Mouse (Mus musculus): ENCODE data around the gene Rab3gap2.

The Rab3gap2 gene

GRCm38 (mm10) chr1:185282846-185283245 is 78.9 kb downstream of the Rab3gap2 start:
- DNase-seq (ENCODE audit: low read depth): no peak

DNA sequence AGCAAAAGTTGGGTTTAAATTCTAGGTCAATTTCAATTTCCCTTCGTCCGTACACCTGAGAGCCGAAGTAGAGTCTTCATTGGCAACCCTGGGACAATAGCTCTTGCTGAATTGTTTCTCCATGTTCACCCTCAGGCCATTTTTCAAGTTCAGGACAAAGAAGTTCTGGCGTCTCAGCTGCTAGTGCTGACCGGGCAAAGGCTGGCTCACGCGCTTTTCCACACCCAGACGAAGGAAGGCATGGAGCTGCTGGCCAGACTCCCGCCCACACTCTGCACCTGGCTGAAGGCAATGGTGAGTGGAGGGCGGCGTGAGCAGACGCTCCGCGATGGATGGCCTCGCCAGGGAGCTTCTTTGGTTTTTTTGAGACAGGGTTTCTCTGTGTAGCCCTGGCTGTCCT is 79.3 kb downstream of the Rab3gap2 start:
- DNase-seq (ENCODE audit: low read depth): no peak

- DNase-seq (ENCODE audit: low read depth): no peak
These were observed 80.8 kb downstream of the Rab3gap2 start for GRCm38 (mm10) chr1:185284740-185285139.

DNA sequence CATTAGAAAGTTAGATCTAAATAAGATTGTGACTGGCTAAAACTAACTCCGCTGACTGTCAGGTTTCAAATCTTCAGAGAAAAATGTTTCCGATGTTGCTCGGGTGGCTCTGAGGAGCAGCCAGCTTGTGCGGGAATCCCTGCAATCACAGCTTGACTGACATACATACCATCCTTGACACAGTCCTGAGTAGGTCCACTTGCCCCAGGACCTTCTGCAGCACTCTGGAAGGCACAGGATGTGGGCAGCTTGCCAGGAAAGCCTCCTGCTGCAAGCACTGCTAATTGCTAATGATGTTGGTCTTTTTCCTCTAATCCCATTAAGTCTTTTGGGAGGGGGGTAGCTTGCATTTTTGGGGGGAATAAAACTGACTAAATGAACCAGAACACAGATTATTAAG is 81.3 kb downstream of the Rab3gap2 start:
- no peak for DNase-seq (ENCODE audit: low read depth)

- DNase-seq (ENCODE audit: low read depth): no peak
These were observed 83.1 kb downstream of the Rab3gap2 start for GRCm38 (mm10) chr1:185287066-185287465.

GRCm38 (mm10) chr1:185289231-185289630 is 85.3 kb downstream of the Rab3gap2 start:
- DNase-seq (ENCODE audit: low read depth): no peak

DNA sequence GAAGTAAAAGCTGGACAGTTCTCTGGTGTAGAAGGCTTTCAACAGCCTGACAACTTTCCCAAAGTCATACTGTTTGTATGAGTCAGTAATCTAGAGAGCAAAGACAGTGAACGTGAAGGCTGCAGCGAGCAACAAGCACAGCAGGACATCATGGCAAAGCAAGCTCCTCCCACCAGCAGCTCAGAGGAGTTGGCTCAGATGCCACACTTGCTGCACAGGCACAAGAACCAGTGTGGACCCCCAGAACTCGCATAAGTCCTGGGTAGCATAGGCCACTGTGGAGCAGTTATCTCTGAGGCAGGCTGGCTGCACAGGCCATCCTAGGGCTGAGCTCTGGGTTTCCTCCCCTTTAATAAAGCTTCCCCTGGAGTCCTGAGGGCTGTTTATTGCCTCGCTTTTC is 87.4 kb downstream of the Rab3gap2 start:
- no peak for DNase-seq (ENCODE audit: low read depth)

DNA sequence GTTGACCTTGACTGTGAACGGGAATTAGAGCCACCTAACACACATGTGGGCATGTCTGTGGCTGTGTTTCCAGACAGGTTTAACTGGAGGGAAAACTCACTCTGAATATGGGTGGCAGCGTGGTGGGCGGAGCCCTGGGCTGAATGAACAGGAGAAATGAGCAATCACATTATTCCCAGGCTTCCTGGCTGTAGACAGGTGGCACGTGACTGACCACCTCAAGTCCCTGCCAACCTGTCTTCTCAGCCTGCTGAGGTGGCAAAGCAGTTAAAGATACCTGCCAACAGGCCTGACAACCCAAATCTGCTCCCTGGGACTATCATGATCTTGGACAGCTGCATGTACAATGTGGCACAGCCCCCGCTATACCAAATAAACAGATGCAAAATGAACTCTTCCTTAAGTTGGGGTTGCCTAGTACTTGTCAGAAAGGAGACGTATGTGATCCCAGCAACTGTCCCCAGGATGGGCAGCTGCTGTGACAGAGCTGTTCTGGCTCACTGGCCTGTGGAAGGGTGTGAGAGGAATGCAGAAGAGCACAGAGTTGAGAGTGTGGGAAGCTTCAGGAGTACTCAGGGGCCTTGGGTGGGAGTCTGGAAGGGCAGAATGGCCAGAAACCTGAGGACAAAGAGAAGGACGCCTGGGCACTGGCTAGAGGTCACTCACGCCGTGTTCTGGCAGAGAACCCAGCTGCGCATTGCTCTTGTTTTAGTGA is 88.9 kb downstream of the Rab3gap2 start:
- DNase-seq (ENCODE audit: low read depth): no peak

DNA sequence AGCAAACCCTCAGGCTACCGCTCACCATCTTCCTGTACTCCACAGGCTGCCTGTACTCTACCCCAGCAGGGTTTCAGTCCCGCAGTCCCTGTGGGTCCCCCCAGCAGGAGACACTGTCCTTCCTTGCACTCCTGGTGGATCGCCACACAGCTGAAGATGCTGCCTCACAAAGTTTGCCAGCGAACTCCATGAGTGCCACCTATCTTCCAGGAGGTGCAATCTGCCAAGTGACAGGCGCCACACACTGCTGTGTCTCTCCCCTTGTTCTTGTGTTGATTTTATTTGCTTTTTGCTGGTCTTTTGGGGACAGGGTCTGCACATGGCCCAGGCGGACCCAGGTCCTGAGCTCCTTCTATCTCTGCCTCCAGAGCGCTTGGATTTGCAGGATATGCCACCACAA is 92.9 kb downstream of the Rab3gap2 start:
- DNase-seq (ENCODE audit: low read depth): no peak

GRCm38 (mm10) chr1:185298496-185298895 is 94.6 kb downstream of the Rab3gap2 start:
- no peak for DNase-seq (ENCODE audit: low read depth)

DNA sequence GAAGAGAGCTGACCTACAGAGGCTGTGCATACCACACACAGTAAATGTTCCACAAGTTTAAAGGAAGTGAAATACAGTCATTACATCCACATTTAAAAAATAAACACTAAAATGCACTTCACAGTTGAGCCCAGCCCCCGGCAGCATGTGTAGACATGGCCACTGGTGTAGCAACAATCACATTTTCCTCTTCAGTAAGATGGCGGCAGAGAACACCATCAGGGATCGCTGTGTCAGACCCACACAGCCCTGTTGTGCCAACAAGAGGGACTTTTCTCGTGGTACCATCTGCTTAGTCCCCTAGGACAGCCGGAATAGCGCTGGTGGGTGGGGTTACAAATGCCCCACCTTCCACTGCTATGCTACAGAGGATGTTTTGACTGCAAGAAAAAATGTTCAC is 98.9 kb downstream of the Rab3gap2 start:
- no peak for DNase-seq (ENCODE audit: low read depth)

DNA sequence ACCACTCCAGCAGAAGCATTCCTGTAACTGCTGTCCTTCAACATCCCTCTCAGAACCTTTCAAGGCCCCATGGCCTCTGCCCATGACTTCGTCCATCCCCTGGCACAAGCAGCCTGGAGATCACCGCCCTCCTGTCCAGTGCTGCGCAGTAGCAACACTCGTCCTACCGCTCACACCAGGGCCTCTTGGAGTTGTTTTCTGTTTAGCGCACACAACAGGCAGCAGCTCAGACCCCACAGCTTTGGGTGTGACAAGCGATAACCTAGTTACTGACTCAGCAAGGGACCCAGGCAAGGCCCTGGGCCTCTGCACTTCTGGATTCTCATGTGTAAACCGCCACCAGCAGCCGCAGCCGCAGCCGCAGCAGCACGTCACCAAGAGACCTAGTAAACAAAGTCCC is 102.9 kb downstream of the Rab3gap2 start:
- DNase-seq (ENCODE audit: low read depth): no peak

DNA sequence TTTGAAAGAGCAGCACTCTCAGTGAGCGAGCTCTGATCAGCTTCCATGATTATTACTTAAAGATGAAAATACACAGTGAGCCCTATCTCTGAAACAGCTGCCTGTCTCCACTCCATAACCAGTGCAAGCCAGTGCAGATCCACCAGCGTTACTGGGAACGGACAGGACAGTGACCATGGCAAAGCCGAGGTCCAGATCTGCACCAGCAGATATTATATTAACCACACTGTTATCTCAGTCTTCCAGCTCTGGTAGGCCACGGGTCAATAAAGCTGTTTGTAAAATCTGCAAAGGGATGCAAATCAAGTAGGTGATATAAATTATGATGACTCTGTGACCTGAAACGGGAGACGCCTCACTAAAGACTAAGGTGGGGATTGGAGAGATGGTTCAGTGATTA is 103.7 kb downstream of the Rab3gap2 start:
- no peak for DNase-seq (ENCODE audit: low read depth)

- DNase-seq (ENCODE audit: low read depth): no peak
These were observed 104.4 kb downstream of the Rab3gap2 start for GRCm38 (mm10) chr1:185308334-185308733.

GRCm38 (mm10) chr1:185308908-185309307 is 105.0 kb downstream of the Rab3gap2 start:
- DNase-seq (ENCODE audit: low read depth): no peak

GRCm38 (mm10) chr1:185311949-185312348 is 108.0 kb downstream of the Rab3gap2 start:
- DNase-seq (ENCODE audit: low read depth): no peak

DNA sequence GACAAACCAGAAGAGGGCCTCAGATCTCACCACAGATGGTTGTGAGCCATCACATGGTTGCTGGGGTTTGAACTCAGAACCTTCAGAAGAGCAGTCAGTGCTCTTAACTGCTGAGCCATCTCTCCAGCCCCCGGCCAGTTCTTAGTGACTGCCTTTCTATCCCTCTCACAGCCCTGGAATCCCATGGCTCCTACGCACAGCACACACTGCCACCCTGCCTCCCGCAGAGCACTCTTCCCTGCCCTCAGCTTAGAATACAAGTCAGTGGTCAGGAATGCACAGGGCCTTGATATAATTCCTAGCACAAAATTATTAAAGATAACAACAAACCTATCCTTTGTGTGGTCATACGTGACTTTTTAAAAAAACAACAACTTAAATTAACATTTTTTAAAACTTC is 110.6 kb downstream of the Rab3gap2 start:
- no peak for DNase-seq (ENCODE audit: low read depth)

DNA sequence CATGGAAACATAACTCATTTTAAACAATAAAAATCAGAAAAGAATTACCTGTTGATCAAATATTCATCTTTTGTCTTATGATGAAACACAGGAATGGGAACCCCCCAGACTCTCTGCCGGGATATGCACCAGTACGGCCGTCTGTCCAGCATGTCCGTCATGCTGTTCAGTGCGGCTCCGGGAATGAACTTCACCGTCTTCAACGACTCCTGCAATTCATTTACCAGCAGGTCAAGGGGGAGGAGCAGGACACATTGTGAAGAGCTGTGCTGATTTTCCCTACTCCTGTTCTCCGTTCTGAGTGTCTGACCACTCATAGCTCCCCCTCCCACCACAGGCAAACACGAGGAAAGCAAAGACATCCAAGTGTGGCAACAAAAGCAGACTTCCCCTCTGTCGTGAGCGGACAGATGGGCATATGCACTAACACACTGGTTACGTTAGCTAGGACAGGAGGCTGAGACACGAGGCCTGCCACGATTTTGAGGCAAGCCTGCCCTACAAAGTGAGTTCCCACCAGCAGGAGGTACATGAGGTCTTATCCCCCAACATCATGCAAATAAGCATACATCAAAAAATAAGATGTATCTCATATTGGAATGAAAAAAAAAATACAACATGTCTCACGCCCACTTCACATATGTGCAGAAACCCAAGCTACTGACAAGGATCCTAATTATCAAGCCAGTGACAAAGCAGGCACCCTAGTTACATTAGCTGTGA is 112.1 kb downstream of the Rab3gap2 start:
- no peak for DNase-seq (ENCODE audit: low read depth)

DNA sequence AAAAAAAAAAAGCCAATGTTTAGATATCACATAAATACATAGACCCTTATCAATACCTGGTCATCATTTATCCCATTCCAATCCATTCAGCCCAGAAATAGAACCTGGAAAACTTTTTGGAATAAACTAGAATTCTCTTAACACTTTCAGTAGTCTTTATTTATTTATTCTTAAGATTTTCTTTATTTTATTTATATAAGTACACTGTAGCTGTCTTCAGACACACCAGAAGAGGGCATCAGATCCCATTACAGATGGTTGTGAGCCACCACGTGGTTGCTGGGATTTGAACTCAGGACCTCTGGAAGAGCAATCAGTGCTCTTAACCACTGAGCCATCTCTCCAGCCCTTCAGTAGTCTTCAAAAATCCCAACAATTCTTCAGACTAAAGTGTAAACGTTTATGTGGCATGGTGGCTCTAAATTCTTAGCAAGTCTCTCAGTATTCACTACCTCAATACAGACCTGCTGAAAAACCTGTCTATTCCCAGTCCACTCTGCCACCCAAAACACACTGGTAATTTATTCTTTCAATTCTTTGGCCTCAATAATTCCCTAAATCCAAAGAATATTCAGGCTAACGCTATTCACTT is 123.9 kb downstream of the Rab3gap2 start:
- DNase-seq (ENCODE audit: low read depth): peak; percentile 32

DNA sequence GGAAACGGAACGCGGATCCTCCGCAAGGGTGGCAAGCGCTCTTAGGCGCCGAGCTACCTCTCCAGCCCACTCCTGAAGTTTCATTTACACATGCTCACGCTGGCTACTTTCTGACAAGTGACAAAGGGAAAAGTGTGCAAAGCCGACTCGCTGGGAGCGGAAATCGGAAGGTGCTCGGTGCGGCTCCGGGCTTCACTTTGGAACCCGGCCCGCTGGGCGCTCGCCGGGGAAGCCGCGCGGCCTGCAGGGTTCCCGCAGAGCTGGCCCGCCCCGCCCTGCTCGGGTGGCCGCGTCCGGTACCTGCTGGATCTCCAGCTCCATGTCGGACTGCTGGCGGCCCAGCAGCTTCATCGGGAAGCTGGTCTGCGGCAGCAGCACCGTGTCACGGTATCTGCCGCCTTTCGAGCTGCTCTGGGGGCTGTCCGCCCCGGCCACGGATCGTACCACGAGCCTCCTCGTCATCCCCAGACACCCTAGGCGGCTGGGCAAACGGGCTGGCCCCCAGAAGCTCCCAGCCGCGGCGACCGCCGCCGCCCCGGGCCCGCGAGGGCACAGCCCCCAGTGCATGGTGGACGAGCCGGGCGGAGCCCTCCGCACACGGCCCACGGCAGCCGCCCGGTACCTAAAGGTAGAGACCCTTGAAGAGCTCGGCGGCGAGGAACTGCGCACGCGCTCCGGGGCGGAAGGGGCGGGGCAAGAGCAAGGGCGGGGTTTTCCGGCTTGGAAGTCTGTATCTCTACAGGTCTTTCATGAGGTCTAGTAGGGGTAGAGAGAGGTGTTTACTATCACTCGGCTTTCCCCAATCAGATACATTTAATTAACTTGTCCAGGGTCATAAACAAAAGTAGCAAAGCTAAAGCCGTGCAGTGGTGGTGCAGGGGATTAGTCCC is 125.0 kb downstream of the Rab3gap2 start, which contains the start of gene Iars2:
TSS of gene Iars2 (minus strand) at position 676 of the 890 bp plus-strand sequence.
- DNase-seq (ENCODE audit: low read depth): peak; percentile 94

GRCm38 (mm10) chr1:185329851-185330250 is 125.9 kb downstream of the Rab3gap2 start:
- no peak for DNase-seq (ENCODE audit: low read depth)

- DNase-seq (ENCODE audit: low read depth): no peak
These were observed 127.4 kb downstream of the Rab3gap2 start for GRCm38 (mm10) chr1:185331364-185331763.
